Mouse (Mus musculus): ENCODE measurements around the gene Cars2.

- TF ChIP-seq EP300 (IDR thresholded peaks at IDR 0.05; ENCODE audit: low read length) (no peak), CHD2 (IDR thresholded peaks at IDR 0.05; ENCODE audit: low read length) (no peak), CTCF (conservative IDR thresholded peaks at IDR 0.05 in 1 of 2, IDR thresholded peaks at IDR 0.05 in 1 of 2; ENCODE audit: low read depth in 2 of 2, low read length in 2 of 2) (no peak), ETS1 (conservative IDR thresholded peaks at IDR 0.05; ENCODE audit: low read depth, low read length) (no peak), BHLHE40 (IDR thresholded peaks at IDR 0.05; ENCODE audit: low read depth, low read length) (no peak)
These were observed 71.6 kb downstream of the Cars2 start for GRCm38 (mm10) chr8:11478807-11479527.

Measured in CH12.LX (cell line).